Mouse (Mus musculus): Measurements from ENCODE around the gene Pipox. TPM values are rescaled to one million over a fixed set of nuclear protein-coding genes. Genes with fewer than 3 reads are reported as not detected.

Pipox gene
- total RNA-seq, 2 experiments from 2014 or later: 1.3 to 1.7 TPM

DNA sequence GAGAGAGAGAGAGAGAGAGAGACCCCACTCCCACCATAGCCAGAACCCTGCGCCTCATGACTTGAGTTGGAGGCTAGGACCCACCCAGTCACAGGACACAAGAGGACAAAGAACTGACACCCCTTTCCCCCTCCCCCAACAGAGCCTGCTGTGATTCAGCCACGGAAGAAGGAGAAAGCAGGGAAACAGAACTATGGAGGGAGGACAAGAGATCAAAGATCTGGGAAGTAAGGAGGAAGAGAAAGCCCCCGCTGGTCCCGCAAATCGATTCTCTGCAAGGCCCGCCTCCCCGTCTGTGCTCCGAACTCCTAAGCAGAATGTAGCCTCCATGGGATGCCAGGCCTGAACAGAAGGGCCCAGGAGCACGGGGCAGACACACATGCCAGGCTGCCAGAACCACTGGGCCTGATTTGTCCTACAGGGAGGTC is 12.9 kb upstream of the Pipox start:
- DNase-seq: no peak

DNA sequence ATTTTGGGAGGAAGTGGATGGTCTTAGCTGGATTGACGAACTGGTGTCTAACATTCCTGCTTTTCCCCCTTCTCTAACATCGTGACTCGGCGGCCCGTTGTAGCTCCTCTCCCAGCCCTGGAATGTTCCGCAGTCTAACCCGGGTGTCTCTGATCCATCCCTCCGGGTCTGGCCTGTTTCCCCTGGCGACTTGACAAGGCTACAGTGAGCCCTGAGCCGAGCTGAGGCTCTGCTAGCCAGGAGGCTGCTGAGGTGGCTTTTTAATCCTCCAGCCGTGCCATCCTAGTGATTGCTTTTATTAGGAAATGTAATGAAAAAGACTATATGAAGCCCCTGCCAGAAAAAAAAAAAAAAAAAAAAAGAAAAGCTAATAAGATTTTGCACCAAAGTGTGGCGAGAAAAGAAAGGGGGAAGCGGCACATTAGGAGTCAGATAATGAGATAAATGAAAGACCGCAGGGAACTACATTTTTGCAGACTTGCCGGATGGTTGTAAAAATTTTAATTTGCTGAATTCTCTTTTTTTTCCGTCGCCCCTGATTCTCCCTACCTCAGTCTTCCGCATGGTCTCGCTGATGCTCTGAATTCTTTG is 12.3 kb upstream of the Pipox start:
- DNase-seq: no peak

DNA sequence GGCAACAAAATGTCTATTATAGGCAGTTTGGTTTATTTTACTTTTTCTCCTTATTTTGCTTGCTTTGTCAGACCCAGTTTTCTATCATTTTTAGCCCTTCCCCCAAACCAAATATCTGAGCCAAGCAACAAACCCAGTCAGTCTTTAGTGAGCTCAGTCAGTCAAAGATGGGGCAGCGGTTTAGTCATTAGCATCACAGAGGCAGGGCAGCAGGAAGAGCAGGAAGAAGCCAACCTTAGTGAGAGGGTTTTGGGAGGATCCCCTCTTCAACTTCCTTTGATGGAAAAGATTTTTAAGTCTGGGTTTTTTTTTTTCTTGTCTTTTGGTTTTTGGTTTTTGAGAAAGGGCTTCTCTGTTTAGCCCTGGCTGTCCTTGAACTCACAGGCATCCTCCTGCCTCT is 10.8 kb upstream of the Pipox start:
- no peak for DNase-seq

DNA sequence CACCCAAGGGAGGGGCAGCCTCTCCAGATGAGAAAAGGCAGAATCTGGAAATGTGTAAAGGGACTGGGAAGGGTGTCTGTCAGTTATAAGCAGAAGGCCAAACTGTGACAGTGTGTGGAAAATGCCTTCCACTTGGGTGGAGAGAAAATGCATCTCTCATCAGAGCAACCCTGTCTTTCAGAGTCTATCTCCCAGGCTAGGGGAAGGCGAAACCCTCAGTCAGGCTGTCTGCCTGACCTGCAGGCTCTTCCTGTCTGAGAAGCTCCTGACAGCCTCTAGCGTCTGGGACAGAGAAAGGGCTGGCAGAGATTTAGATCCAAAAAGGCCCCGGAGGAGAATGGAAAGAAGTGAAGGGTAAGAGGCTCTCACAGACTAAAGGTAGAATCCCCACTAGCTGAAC is 9.9 kb upstream of the Pipox start:
- no peak for DNase-seq

DNA sequence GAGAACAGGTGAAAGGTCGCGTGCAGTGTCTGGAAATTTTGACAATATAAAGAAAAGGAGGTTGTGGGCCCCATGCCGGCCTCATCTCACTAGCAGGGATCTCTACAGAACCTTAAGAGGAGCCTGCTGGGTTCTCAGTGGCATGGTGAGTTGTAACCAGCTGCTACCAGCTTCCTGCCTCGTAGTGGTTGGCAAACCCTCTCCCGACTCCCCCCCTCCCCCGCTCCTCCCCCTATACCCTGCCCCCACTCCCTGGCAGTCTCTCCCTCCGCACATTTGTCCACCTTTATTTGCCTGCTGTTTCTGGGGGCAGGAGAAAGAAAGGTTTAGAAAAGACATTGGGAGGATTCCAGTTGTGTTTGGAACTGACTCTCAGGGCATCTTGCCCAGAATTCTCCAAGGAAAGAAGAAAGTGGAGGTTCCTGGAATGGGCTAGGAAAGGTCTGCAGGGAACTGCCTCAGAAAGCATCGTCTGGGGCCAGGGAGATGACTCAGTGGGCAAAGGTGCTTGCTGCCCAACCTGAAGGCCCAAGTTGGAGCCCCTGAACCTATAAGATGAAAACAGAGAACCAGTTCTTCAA is 8.0 kb upstream of the Pipox start:
- no peak for DNase-seq

DNA sequence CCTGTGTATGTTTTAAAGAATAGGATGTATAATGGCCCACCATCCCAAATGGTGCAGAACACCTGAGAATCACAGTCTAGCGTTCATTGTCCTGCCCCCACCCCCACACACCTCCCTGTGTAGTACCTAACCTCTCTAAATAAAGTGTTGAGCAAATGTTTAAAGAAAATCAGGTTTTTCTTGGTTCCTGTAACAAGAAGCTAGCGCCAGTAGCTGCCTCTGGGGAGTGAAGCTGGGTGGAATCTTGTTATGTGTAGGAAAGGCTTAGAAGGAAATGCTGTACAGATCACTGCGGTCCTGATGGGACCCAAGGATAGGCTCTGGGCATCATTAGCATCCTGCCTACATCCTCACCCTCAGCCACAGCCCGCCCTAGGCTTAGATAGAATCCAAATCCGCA is 7.5 kb upstream of the Pipox start:
- DNase-seq: no peak

DNA sequence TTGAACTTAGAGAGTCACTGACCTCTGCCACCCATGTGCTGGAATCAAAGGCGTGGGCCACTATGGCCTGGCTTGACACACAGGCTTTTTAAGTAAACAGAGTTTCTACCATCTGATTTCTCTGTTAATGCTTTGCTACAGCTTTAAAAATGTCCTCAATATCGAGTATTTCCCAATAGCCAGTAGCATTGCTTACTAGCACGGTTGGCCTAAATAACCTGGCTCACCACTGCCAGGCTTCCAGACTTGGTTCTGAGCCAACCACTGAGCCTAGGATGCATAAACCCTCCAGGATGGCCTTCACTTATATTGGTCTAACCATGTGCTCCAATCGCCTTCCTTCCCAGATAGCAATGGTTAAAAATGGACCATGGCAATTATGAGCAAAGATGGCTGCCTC is 6.8 kb upstream of the Pipox start:
- DNase-seq: no peak

DNA sequence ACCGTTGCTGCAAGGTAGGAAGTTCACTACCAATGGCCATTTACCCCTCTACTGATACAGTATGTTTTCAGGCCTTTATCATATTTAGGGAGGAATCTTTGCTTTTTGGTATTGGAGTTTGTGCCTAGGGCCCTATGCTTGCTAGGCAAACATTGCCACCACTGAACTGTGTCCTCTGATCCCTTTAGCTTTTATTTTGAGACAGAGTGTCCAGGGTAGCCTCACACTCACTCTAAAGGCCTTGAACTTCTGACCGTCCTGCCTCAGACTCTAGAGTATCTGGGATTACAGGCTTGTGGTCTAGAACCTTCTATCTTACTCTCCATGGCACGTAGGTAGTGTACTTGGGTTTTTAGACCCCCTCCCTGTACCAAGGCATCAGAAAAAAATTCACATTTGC is 6.3 kb upstream of the Pipox start:
- no peak for DNase-seq

DNA sequence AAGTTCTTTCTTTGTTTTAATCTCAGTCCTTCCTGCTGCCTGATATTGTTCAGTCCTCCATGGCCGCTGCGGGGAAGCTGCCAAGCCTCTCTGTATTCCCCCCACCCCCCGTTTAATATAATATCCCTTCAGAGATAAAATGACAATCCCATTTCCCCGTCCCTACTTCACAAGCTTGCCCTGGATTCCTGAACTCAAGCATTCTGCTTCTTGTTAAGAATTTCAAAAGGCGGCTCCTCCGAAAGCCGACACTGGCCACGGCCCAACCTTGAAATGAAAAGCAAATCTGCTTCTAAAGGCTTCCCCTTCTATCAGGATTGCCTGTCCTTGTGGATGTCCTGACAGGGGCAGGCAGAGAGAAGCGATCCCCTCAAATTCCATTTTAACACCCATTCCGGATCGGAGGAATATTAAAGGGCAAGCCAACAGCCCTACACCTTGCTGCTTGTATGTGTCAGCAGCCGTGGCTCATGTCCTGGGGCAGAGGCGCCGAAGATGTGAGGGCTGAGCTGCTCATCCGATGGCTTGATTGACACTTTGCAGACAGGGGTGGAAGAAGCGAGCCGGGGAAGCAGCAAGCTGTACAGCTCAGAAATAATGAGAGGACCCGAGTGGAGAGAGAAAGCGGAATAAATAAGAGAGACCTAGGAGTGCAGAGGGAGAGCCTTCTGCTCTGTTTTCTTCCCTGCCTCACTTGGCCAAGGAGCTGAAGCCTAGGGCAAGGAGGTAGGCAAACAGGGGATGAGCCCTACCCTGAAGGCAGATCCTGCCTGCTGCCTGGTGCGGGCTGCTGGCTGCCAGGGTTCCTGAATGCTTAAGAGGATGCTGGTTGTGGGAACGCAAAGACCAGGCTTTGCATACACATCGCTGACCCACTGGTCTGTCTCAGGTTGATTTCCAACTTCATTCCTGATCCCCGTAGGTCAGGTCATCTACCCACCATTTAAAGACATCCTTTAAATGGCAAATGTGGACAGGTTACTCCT is 3.2 kb upstream of the Pipox start:
- DNase-seq: peak in 1 of 2 experiments; percentile 33

DNA sequence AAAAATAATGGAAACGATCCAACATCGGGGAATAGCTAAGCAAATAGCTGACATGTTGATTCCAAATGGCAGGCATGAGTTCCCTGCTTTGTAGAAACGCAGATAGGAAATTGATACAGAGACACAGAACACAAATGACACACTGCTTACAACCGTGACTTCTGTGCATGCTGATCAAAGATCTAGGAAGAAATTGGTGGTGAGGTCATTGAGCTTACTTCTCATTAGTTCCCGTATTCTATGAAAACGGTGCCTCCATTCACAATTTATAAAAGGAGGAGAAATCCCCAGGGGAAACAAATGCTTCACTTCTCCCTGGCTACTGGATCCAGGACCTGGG is 2.6 kb upstream of the Pipox start:
- no peak for DNase-seq

DNA sequence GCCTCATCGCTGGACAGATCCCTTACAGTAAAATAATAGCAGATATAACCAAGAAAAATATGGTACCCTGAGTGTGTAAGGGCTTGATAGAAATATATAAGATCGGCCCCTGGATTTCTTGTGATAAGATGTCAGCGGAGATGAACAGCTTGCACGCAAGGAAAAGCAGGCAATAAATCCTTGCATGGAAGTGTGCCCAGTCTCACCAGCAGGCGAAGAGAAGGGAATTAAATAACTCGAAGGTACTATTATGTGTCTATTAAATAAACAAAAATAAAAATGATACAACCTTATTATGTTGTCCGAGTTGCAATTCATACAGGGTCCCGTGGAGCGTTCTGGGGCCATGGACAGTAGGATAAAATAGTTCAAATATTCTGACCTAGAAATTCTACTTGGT is 2.1 kb upstream of the Pipox start:
- DNase-seq: no peak

DNA sequence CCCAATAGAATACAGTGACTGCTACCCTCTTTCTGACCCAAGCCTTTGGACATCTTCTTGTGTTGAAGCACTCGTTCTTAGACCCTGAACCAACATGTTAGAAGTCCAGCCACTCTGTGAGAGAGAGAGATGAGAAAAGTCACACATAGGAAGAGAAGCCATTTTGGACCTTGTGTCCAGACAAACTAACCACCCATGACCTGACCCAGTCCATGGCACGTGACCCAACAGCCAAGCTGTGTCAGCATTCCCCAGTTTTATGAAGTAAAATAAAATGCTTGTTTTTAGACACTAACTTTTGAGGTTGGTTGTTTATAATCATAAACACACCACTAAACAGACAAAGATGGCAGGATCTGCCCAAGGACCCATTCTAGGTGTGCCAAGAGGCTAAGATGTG is 1.1 kb upstream of the Pipox start:
- DNase-seq: no peak

DNA sequence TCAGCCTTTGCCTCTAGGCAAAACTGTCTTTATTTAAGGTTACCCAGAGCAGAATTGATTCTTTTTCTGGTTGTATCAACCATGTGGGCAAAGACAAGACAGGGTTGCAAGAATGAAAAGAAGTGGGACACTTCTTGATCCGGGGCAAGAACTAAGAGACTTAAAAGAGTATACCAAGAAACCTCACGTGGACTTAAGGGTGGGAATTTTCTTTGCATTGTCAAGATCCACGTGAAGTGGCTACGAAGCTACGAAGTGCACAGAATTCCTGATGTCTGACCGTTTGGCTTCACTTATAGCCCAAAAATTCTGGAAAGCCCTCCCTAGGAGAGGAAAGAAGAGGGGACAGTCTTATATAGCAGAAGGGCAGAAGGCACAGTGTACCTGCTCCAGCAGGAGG is 613 bp downstream of the Pipox start:
- no peak for DNase-seq

DNA sequence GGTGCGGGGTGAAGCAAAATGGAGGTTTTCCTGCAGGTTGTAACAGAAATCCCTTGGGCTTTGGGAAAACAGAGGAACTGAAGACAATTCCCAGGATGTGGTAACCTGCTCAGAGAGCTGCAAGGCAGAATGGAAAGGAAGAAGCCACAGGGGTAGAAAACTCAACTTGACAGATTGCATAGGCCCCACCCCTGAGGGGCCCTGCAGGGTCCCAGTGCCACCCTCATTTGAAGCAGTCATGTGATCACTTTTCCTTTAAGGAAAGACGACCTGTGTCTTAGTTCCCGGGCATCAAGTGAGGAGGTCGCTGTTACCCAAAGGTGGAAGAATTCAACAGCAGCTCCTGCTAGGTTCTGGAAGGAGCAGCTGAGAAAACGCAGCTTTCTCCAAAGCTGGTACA is 1.0 kb downstream of the Pipox start:
- no peak for DNase-seq

DNA sequence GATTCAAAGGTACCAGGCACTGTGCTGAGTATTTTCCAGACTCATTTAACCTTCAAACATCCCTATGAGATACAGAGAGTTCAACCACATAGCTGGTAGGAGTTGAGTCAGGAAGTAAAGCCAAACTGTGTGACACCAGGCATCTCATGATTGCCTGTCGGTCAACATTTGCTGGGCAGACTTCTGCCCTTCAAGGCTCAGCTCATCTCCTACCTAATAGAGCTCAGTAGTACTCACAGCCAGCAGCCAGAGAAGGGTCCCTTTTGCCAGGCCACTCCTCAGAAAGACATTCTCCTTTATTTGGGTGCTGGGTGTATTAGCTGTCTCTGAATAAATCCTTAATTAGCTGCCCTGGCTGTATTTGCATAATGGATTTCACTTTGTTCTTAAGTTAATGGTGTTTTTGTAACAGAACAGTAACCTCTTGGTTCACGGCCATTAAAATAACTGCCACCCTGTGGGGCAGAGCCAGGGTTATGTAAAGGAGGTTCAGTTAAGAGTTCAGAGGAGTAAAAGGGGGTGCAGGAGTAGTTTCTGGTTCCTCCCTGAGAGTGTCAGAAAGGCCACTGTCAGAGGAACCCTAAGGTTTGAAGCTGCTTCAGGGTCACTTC is 3.1 kb downstream of the Pipox start:
- no peak for DNase-seq

DNA sequence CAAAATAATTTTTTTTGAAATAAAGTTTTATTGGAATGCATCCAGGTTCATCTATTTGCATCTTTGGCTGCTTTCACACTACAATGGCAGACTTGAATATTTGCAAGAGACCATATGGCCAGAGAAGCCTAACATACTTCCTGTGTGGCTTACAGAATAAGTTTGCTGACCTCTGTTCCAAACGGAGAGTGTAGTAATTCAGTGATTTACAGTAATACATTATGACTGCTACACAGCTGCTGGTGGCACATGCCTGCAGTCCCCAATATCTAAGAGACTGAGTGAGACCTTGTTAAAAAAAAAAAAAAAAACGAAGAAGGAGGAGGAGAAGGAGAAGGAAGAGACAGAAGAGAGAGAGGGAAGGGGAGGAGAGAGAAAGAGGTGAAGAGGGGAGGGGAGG is 4.4 kb downstream of the Pipox start:
- no peak for DNase-seq

DNA sequence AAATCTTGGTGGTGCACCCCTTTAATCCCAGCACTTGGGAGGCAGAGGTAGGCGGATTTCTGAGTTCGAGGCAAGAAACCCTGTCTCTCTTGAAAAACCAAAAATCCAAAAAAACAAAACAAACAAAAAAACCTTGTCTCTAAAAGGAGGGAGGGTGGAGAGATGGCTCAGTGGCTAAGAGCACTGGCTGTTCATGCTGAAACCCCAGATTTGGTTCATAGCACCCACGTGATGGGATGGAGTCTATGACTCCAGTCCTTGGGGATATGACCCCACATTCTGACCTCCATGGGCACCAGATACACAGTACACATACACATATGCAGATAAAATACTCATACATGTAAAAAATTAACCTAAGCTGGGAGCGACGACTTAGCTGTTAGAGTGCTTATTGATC is 5.0 kb downstream of the Pipox start:
- DNase-seq: no peak

DNA sequence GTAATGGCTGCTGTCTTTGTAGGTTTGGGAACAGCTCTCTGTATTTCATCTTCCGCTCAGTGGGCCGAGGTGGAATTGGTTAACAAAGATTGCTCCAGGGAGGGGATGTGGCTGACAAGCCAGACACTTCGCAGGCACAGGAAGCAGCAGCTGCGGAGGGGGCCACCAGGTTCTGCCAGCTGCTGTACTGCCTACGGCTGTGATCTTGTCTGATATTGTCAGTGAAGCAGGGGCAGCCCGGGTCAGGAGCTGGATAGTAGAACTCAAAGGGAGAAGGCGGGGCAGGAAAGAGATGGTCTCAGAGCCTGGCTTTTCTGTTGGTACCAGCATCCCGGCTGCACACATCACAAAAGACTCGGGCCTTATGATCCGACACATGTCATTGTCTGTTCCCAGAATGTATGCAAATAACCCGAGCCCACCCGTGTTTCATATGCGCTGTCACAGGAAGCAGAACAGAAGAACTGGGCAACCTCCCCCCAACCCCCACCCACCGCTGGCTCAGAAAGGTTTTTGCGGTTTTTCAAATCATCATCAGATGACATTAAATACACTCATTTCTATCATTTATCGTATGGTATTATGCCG is 6.4 kb downstream of the Pipox start:
- no peak for DNase-seq

DNA sequence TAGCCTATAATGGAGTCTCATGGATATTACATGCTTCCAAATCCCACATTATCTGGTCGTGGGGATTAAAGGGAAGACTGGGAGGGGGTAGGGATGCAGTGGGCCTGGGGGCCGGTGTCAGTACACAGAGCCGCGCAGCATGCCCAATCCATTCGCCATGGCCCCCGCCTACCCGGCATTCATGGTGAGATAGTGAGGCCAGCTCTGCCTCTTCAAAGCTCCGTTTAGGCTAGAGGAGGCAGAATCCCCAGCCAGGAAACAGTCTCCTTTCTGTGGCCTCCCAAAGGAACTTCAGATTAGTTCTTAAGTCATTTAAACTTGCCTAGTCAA is 8.7 kb downstream of the Pipox start:
- DNase-seq: no peak

DNA sequence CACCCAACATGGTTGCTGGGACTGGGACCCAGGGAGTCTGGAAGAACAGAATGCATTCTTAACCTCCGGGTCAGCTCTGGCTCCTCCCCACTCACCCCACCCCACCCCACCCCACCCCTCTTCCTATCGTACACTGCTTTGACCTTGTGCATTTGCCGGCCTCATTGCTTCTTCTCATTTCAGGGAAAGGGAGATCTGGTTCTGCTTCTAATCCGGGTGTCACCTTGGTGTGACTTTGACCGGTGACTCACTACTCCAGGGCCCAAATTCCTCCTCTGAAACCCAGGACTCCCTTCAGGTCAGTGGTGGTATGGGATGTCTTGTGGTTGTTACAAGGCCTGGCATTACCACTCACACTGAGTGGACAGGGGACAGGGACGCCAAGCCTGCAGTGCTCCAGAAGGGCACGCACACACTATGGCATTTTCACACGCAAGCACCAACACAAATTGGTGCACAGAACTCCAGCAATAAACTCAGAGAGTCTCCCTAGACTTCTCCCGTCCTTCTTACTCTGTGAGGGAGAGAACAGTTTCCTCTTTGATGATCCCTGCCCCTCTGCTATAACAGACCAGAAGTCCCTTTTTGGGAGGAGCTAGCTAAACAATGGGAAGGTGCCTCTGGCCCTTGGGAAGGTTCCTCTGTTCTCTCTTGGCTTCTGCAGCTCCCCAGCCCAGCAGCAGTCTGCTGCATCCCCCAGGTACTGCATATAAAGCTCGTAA is 9.2 kb downstream of the Pipox start:
- DNase-seq: no peak

DNA sequence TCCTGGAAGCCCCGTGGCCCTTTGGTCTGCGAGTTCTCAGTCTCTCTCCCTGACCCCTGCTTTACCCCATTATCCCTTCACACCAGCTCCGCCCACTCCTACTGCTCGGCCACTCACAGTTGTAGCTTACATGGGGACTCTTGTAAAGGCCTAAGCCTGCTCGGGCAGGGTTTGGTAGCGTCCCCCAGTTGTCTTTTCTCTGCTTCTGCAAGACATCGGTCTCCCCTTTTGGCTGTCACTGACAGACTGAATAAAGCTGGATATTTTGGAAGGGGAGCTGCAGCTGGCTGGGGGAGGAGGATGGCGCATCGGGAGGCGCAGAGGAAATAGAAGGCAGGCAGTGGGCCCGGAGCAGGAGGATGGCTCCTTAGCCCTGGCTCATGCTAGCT is 17.1 kb downstream of the Pipox start:
- no peak for DNase-seq

Data from layer of hippocampus, postnatal 36 days (tissue).